Mouse (Mus musculus): ENCODE data around the gene Tbx10.

Gene Tbx10

GRCm38 (mm10) chr19:3975866-3976265, 16.7 kb upstream of the Tbx10 start:
- DNase-seq (ENCODE audit: low read depth, low spot score), result no peak

GRCm38 (mm10) chr19:3980309-3980708, 12.2 kb upstream of the Tbx10 start:
- DNase-seq (ENCODE audit: low read depth, low spot score), result peak; percentile 88

GRCm38 (mm10) chr19:3980917-3981316, 11.6 kb upstream of the Tbx10 start:
- no peak for DNase-seq (ENCODE audit: low read depth, low spot score)

GRCm38 (mm10) chr19:3983527-3984200, 8.9 kb upstream of the Tbx10 start:
- no peak for DNase-seq (ENCODE audit: low read depth, low spot score)

- DNase-seq (ENCODE audit: low read depth, low spot score), result no peak
Measured at GRCm38 (mm10) chr19:3985261-3985681, 7.3 kb upstream of the Tbx10 start.

GRCm38 (mm10) chr19:3986334-3986733, 6.2 kb upstream of the Tbx10 start, which contains the start of gene Acy3:
TSS of gene Acy3 (plus strand) at chr19:3986570.
- DNase-seq (ENCODE audit: low read depth, low spot score), result peak; percentile 35

- no peak for DNase-seq (ENCODE audit: low read depth, low spot score)
Measured at GRCm38 (mm10) chr19:3988066-3988465, 4.5 kb upstream of the Tbx10 start.

- DNase-seq (ENCODE audit: low read depth, low spot score), result no peak
Measured at GRCm38 (mm10) chr19:3988750-3989149, 3.8 kb upstream of the Tbx10 start.

- DNase-seq (ENCODE audit: low read depth, low spot score), result no peak
Measured at GRCm38 (mm10) chr19:3990804-3991203, 1.7 kb upstream of the Tbx10 start.

GRCm38 (mm10) chr19:3991562-3991961, 990 bp upstream of the Tbx10 start:
- no peak for DNase-seq (ENCODE audit: low read depth, low spot score)

- DNase-seq (ENCODE audit: low read depth, low spot score), result no peak
Measured at GRCm38 (mm10) chr19:3991966-3992365, 586 bp upstream of the Tbx10 start.

GRCm38 (mm10) chr19:3994932-3995331, 2.4 kb downstream of the Tbx10 start:
- no peak for DNase-seq (ENCODE audit: low read depth, low spot score)

- DNase-seq (ENCODE audit: low read depth, low spot score), result no peak
Measured at GRCm38 (mm10) chr19:3995505-3995904, 3.0 kb downstream of the Tbx10 start.

- no peak for DNase-seq (ENCODE audit: low read depth, low spot score)
Measured at GRCm38 (mm10) chr19:3996106-3996505, 3.6 kb downstream of the Tbx10 start.

GRCm38 (mm10) chr19:3996747-3997146, 4.2 kb downstream of the Tbx10 start:
- DNase-seq (ENCODE audit: low read depth, low spot score), result no peak

GRCm38 (mm10) chr19:3997231-3997630, 4.7 kb downstream of the Tbx10 start:
- no peak for DNase-seq (ENCODE audit: low read depth, low spot score)

- DNase-seq (ENCODE audit: low read depth, low spot score), result no peak
Measured at GRCm38 (mm10) chr19:3998335-3998734, 5.8 kb downstream of the Tbx10 start.

- DNase-seq (ENCODE audit: low read depth, low spot score), result no peak
Measured at GRCm38 (mm10) chr19:3999121-3999730, 6.7 kb downstream of the Tbx10 start.

- peak; percentile 98 for DNase-seq (ENCODE audit: low read depth, low spot score)
Measured at GRCm38 (mm10) chr19:4000119-4000900, 7.8 kb downstream of the Tbx10 start, which contains the start of the genes Nudt8 and Gm49405. TSS of gene Nudt8 (plus strand) at chr19:4000580. TSS of gene Gm49405 (plus strand) at chr19:4000626.

- no peak for DNase-seq (ENCODE audit: low read depth, low spot score)
Measured at GRCm38 (mm10) chr19:4000949-4001525, 8.5 kb downstream of the Tbx10 start.

GRCm38 (mm10) chr19:4001752-4002151, 9.2 kb downstream of the Tbx10 start:
- DNase-seq (ENCODE audit: low read depth, low spot score), result no peak

- no peak for DNase-seq (ENCODE audit: low read depth, low spot score)
Measured at GRCm38 (mm10) chr19:4003112-4003511, 10.6 kb downstream of the Tbx10 start, which contains the start of gene Doc2g. TSS of gene Doc2g (plus strand) at chr19:4003313.

Data from forelimb bud, embryonic 11.5 days (tissue).